Mouse (Mus musculus): Measurements from ENCODE around the gene Kif17.

GRCm38 (mm10) chr4:138339963-138340362 lies 89.7 kb downstream of the Kif17 start:
- no peak for TF ChIP-seq GATA1 (IDR thresholded peaks at IDR 0.05; ENCODE audit: borderline replicate concordance, low read length)
- TF ChIP-seq FLI1 (IDR thresholded peaks at IDR 0.05; ENCODE audit: low read length), result no peak

Data from megakaryocyte, embryonic 14.5 days (primary cell).